Comparison of ENCODE assay signal across 15 mouse cellular contexts in the genomic region with DNA sequence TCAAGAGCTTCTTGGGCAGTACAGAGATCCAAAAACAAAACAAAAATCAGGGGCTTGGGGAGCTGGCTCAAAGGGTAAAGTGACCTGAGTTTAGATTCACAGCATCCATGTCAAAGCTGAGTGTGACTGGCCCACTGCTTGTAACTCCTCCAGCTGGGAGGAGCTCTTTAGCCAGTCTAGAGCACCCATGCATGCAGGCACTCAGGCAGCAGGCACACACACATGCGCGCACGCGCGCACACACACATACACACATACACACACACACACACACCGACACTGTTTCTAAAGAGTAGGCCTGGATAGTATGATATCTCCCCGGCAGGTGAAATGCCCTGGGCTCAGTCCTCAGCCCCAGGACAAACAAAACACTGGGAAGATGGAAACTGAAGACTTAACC. TPM values are rescaled to one million over a fixed set of nuclear protein-coding genes. Genes with fewer than 3 reads are reported as not detected.
"Had no signal": no experiment of that assay in that cellular context is flagged by ENCODE, and none has a peak within 500 bp of the region (broad histone marks: within the 10 kb centered on the region; RNA-seq: fewer than 3 reads in every experiment).

No protein-coding gene starts in this region.

- ATAC-seq: intestine, embryonic 15.5 days; liver, embryonic 12.5 days; midbrain, embryonic 16.5 days had no signal

- DNase-seq: kidney, adult 8-10 months; lung, embryonic 14.5 days; lung, postnatal 10 days; lung, postnatal 4 days; right cerebral cortex, postnatal 4 days; thymus, adult 2 months; thymus, postnatal 36 days had no signal

- H3K9me3 ChIP-seq: intestine, embryonic 15.5 days; limb, embryonic 15.5 days; liver, embryonic 12.5 days; midbrain, embryonic 12.5 days; stomach, embryonic 15.5 days had no signal

- H3K27me3 ChIP-seq: intestine, embryonic 15.5 days; limb, embryonic 15.5 days; liver, embryonic 12.5 days; stomach, embryonic 15.5 days had no signal

- H3K4me2 ChIP-seq: intestine, embryonic 15.5 days; limb, embryonic 15.5 days; liver, embryonic 12.5 days; lung, embryonic 14.5 days; midbrain, embryonic 12.5 days; stomach, embryonic 15.5 days had no signal

- H3K9ac ChIP-seq: intestine, embryonic 15.5 days; limb, embryonic 15.5 days; liver, embryonic 12.5 days; lung, embryonic 14.5 days; midbrain, embryonic 12.5 days; stomach, embryonic 15.5 days had no signal

- H3K4me3 ChIP-seq: intestine, embryonic 15.5 days; left cerebral cortex, adult 2 months; limb, embryonic 15.5 days; liver, embryonic 12.5 days; midbrain, embryonic 12.5 days; stomach, embryonic 15.5 days had no signal

- H3K27ac ChIP-seq: intestine, embryonic 15.5 days; limb, embryonic 15.5 days; liver, embryonic 12.5 days; midbrain, embryonic 12.5 days; stomach, embryonic 15.5 days had no signal

RNA-seq across cellular contexts. Expression of gene Gpr152, which starts 22.6 kb away (rescaled TPM):
- polyA plus RNA-seq: intestine, embryonic 15.5 days; limb, embryonic 11.5 days; limb, embryonic 15.5 days; liver, embryonic 12.5 days; lung, embryonic 14.5 days; midbrain, embryonic 12.5 days; stomach, embryonic 15.5 days had no signal

RNA-seq across cellular contexts. Expression of gene Cabp4, which starts 26.8 kb away (rescaled TPM):
- polyA plus RNA-seq: limb, embryonic 11.5 days had no signal
